Mouse (Mus musculus) frontal cortex, postnatal 14 days (tissue): Measurements from ENCODE around the gene Ugt1a9.
"Not testable (repeated sequence)": the region's sequence is repeated elsewhere in the genome, so short reads cannot be mapped to it uniquely, and the experiment has no call there.

Source experiments
- DNase-seq, 2 experiments: peaks; one replicate each; pipeline ENCODE4 v3.0.0; 2022; ENCODE audit warnings: low spot score in 2 of 2

Gene Ugt1a9

DNA sequence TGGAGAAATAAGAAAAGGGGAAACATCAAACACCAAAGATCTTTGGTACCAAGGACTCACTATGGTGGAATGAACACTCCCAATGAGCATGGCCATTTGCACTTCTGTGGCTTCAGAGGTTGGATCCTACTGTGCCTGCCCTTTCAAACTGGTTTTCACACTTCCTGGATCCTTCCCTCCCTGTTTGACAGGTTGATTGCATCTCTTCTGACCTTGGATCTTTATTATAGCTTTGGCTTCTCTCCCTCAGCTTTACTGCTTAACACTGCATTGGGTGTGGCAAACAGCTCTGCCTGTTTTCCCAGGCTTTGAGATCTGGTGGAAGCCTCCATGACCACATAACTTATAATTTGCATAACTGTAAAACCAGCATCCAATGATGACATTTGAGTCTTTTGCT is 149.7 kb downstream of the Ugt1a9 start:
- no peak for DNase-seq

GRCm38 (mm10) chr1:88222216-88222615 is 151.6 kb downstream of the Ugt1a9 start:
- DNase-seq = no peak

DNA sequence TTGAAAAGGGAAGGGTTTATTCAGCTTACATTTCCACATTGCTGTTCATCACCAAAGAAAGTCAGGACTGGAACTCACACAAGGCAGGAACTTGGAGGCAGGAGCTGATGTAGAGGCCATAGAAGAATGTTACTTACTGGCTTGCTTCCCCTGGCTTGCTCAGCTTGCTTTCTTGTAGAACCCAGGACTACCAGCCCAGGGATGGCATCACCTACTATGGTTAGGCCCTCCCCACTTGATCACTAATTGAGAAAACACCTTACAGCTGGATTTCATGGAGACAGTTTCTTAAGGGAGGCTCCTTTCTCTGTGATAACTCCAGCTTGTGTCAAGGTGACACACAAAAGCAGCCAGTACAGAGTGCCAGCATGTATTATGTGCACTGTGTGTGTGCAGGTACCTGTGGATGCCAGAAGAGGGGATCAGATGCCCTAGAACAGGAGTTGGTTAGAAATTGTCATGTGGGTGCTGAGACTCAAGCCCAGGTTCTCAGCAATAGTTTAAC is 152.5 kb downstream of the Ugt1a9 start:
- DNase-seq = not testable (repeated sequence)

- DNase-seq = no peak
Measured at GRCm38 (mm10) chr1:88223591-88223990, 153.0 kb downstream of the Ugt1a9 start.

GRCm38 (mm10) chr1:88224029-88224776 is 153.6 kb downstream of the Ugt1a9 start:
- DNase-seq = no peak

GRCm38 (mm10) chr1:88225301-88225700 is 154.7 kb downstream of the Ugt1a9 start:
- not testable (repeated sequence) for DNase-seq

GRCm38 (mm10) chr1:88225741-88226140 is 155.1 kb downstream of the Ugt1a9 start:
- DNase-seq = no peak

DNA sequence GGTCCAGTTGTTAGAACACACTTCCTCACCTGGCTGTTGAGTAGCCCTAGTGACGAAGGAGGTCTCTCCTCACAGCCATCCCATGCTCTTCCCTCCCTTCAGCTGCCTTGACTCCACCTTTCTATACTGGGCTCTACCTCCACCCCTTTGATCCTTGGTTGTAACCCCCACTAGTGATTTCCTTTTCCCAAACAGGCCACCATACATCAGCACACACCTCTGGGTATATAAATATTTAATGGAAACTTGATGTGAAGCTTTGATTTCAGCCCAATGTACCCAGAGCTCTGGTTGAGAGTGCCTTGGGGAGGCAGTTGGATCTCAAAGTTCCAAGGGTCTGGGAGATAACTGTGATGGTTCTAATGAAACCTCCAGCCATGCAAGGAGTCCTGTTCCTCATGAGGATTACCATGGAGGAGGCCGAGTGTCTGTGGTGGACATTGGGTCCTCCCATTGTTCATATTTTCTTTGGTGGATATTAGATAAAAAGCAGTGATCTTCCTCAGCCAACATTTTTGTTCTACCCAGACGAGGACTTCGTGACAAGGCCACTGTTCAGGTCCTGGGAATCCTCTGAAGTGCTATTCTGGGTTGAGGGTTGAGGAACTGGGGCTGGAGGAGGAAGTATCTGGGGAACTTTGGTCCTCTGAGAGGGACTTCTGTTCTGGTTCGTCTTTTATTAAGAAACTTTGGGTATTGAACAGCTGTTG is 156.2 kb downstream of the Ugt1a9 start, which contains the start of gene Mroh2a:
Gene Mroh2a (plus strand): TSS at position 317 of the 710 bp plus-strand sequence.
- no peak for DNase-seq

GRCm38 (mm10) chr1:88227482-88227881 is 156.9 kb downstream of the Ugt1a9 start:
- DNase-seq = no peak

- no peak for DNase-seq
Measured at GRCm38 (mm10) chr1:88228121-88228520, 157.5 kb downstream of the Ugt1a9 start.

DNA sequence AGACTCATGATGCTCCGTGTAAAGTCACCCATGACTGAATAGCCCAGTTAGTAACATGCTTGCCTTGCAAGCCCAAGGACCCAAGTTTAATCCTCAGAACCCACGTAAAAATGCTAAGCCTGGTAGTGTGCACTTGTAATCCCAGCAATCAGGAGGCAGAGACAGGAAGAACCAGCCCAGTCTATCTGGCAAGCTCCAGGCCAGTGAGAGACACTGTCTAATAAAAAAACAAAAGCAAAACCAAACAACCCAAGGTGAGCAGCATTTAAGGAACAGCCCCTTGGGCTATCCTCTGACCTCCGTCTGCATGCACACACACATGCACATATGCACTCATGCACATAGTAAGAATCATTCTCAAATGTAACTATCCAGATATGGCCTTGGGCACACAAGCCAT is 159.0 kb downstream of the Ugt1a9 start:
- DNase-seq = no peak

DNA sequence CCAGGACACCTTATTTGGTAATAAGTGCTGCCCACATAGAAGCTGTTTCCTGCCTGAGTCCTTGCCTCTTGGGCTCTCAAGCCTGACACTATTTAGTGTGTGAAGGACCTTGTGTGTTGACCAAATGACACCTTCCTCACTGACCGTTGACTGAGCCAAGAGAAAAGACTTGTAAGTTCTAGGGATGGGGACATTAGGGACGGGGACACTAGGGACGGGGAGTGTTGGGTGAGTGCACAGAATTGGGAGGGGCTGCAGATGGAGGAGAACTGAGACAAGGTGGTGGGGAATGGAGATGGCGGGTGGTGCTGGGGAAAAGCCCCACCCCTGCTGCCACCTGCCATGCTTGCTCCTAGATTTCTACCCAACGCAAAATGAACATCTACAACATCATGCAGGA is 159.4 kb downstream of the Ugt1a9 start:
- DNase-seq = no peak

DNA sequence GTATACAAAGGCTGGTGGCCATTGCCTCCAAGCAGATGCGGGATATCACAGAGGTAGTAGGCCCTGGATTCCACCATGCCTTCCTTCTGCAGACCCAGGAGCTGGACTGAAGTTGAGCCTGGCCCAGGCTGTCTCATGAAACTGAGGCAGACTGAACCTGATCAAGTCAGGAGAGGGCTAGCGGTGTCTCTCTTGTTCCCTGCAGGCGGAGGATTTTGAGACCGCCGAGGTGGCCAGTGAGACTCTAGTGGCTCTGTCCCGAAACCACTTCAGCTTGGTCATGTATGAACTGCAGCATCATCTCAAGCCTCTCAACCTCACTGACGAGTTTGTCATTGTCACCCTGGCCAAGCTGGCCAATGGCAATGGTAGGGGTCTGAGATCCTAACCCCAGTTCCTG is 159.8 kb downstream of the Ugt1a9 start:
- DNase-seq = no peak

- DNase-seq = no peak
Measured at GRCm38 (mm10) chr1:88230981-88231802, 160.6 kb downstream of the Ugt1a9 start.

DNA sequence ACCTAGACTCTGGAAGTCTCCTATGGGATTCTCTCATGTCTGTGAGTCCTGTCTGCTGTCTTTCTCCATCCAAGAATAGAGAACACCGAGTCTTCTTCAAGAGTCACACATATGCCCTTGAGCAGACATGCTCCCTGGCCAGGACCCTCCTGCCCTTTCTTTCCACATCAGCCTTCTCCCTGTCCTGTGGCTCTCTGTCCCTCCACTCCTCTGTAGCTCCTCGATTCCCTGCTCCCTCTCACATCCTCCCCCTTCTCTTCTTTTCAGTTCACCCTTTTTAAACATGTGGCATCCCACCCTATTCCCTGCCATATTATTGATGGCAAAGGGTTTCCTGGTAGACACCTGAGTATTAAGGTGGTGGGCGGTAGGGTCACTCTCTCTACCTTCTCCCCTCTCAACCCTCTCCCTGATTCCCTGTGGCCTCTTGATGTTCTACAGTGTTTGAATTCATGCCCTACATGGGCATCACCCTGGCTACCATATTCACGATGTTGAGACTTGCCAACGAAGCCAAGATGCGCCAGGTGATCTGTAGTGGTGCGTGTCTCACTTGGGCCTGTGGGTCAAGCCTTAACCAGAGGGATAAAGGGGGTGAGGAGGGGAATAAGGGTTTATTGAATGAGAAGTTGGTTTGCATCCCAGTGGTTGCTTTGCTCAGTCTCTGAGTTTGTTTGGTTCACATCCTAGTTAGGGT is 161.4 kb downstream of the Ugt1a9 start:
- no peak for DNase-seq

GRCm38 (mm10) chr1:88232664-88233380 is 162.2 kb downstream of the Ugt1a9 start:
- no peak for DNase-seq

DNA sequence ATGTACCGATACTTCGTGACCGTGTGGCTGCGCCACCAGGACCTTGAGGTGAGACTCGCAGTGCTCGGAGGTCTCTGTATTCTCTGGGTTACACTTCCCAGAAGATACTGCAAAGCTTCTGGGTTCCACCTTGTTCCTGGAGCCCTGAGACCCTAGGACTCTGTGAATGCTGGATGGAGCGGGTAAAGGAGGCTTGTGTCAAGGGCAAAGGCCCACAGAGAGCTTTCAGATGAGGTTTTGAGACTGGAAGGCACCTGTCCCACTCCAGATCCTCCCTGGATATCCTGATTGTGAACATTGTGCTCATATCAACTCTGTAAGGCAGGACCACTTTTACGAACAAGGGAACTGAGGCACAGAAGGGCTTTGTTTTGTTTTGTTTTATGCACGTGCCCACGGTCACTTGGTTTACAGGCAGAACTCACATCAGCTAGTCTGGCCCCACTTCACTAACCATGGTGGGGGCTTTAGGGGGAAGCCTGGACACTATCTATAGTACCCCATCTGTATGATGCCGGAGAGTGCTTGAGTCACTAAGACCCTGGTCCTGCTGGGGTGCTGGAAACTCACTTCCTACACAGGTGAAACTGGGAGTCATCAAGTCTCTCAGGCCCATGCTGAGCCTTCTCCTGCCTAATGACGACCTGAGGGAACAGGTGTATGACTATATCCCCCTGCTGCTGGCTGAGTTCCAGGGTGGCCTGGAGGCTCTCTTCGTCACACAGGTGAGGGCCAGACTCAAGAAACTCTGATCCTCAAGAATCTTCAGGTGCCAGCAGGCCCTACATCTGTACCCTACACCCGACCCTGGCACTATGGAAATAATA is 163.0 kb downstream of the Ugt1a9 start:
- DNase-seq = no peak

DNA sequence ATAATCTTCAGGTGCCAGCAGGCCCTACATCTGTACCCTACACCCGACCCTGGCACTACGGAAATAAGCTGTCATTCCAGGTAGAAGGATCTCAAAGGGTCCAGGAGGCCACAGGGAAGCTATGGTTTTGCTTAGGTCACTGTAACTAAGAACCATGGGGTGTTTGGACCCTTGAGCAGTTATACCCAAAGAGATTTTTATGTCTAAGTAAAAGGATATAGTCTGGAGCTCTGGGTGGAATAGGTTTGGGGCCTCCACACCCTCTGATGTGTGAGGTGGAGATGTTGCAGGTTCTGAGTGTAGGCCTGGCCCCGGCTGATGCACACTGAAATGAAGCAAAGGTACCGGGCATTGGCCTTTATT is 163.6 kb downstream of the Ugt1a9 start:
- no peak for DNase-seq

- DNase-seq = no peak
Measured at GRCm38 (mm10) chr1:88234646-88235045, 164.0 kb downstream of the Ugt1a9 start.
